Mouse (Mus musculus) stomach, postnatal 0 days (tissue): Measurements from ENCODE around the gene Sdf4. TPM values are rescaled to one million over a fixed set of nuclear protein-coding genes. Genes with fewer than 3 reads are reported as not detected.

Experiments
- ATAC-seq: fragments of 200-750 bp; cut with Nextera tagmentation; 2 replicates; pipeline ENCODE4 v1.8.0; 2017; ENCODE audit not compliant: low FRiP score, low TSS enrichment
- DNase-seq: peaks from one replicate; pipeline ENCODE4 v3.0.0-alpha.2; 2016; ENCODE audit warnings: low spot score
- H3K27ac ChIP-seq: fragments of 300-500 bp; sonication (generic); replicated peaks from 2 replicates; pipeline ENCODE4 v1.5.1; 2014; ENCODE audit warnings: mild to moderate bottlenecking, control low read depth
- H3K27me3 ChIP-seq: fragments of 300-500 bp; sonication (generic); 2 replicates; pipeline ENCODE4 v1.6.1; 2014; ENCODE audit warnings: low read length; ENCODE audit not compliant: control insufficient read depth, insufficient read depth
- H3K36me3 ChIP-seq: fragments of 300-500 bp; sonication (generic); 2 replicates; pipeline ENCODE4 v1.6.1; 2014; ENCODE audit warnings: low read length, mixed read lengths; ENCODE audit not compliant: control insufficient read depth, insufficient read depth
- H3K4me1 ChIP-seq: fragments of 300-500 bp; sonication (generic); replicated peaks from 2 replicates; pipeline ENCODE4 v1.6.1; 2014; ENCODE audit warnings: antibody characterized with exemption; ENCODE audit not compliant: control insufficient read depth, insufficient read depth
- H3K4me2 ChIP-seq: fragments of 300-500 bp; sonication (generic); replicated peaks from 2 replicates; pipeline ENCODE4 v1.6.1; 2014; ENCODE audit warnings: low read depth, mild to moderate bottlenecking, control low read depth, moderate library complexity
- H3K4me3 ChIP-seq: fragments of 300-500 bp; sonication (generic); 2 replicates; pipeline ENCODE4 v1.5.1; 2014; ENCODE audit warnings: low read depth, low read length, control low read depth
- H3K9ac ChIP-seq: fragments of 300-500 bp; sonication (generic); 2 replicates; pipeline ENCODE4 v1.6.1; 2014; ENCODE audit warnings: mild to moderate bottlenecking, low read length, control low read depth, mixed read lengths
- H3K9me3 ChIP-seq: fragments of 300-500 bp; sonication (generic); 2 replicates; pipeline ENCODE4 v1.6.1; 2016; ENCODE audit warnings: low read length; ENCODE audit not compliant: control insufficient read depth
- CTCF ChIP-seq: IDR thresholded peaks from 2 replicates; pipeline ENCODE4 v1.5.1; 2016; ENCODE audit warnings: antibody characterized with exemption, low read depth, mild to moderate bottlenecking, moderate library complexity
- EP300 ChIP-seq: optimal IDR thresholded peaks from 2 replicates; pipeline ENCODE3; 2016; ENCODE audit warnings: antibody characterized with exemption
- WGBS: fragments of 180-500 bp; shearing (Covaris S2); extraction: QIAGEN DNeasy Blood & Tissue Kit; methylation state at CpG from one replicate; pipeline ENCODE4 v1.1.7; 2014; 5-methylcytosine and 5-hydroxymethylcytosine counted together
- polyA plus RNA-seq: library from polyadenylated mRNA; unstranded; fragments of >200 nt; fragmentation: Nextera tagmentation; extraction: Ambion mirVana; gene quantifications from 2 replicates; pipeline ENCODE4 v1.2.1, GENCODE M21; 2015

Sdf4 gene
- polyA plus RNA-seq, 1 experiment from 2014 or later = 129 TPM

- Histone ChIP-seq H3K9me3 (no peaks in the 10 kb centered on the region), H3K27ac (no peak overlapping the region), H3K9ac (no peak overlapping the region), H3K4me1 (no peaks in the 10 kb centered on the region), H3K4me3 (no peak overlapping the region), H3K36me3 (peaks cover 23% of the 10 kb centered on the region), H3K4me2 (no peak overlapping the region), H3K27me3 (no peaks in the 10 kb centered on the region)
- WGBS = 78% methylated on average over 6 of the region's 6 CpGs
- no peak for DNase-seq
- no peak for ATAC-seq
- TF ChIP-seq CTCF = no peak
- TF ChIP-seq EP300 = no peak
Measured at GRCm38 (mm10) chr4:155955491-155955890, 37.2 kb upstream of the Sdf4 start.

- WGBS = 3% methylated on average over 5 of the region's 5 CpGs
- DNase-seq (peak; percentile 85), ATAC-seq (peak; percentile 56)
- Histone ChIP-seq H3K27me3 (no peaks in the 10 kb centered on the region), H3K36me3 (peaks cover 13% of the 10 kb centered on the region), H3K4me3 (no peak overlapping the region), H3K4me2 (no peak overlapping the region), H3K9me3 (no peaks in the 10 kb centered on the region), H3K27ac (no peak overlapping the region), H3K9ac (no peak overlapping the region), H3K4me1 (0 out of 2 replicates have a peak, but pooled peaks cover 4% of the 10 kb centered on the region)
- TF ChIP-seq CTCF (peak; percentile 93), EP300 (no peak)
Measured at GRCm38 (mm10) chr4:155959275-155959674, 33.4 kb upstream of the Sdf4 start.

- H3K9me3 ChIP-seq = no peaks in the 10 kb centered on the region
- peak within 1 kb of the TSS; percentile 78 for H3K27ac ChIP-seq
- ATAC-seq = peak; percentile 72
- H3K27me3 ChIP-seq = no peaks in the 10 kb centered on the region
- H3K9ac ChIP-seq = peak within 1 kb of the TSS; percentile 79
- peak within 1 kb of the TSS; percentile 96 for H3K4me2 ChIP-seq
- 1% methylated on average over 41 of the region's 42 CpGs for WGBS
- peaks cover 9% of the 10 kb centered on the region for H3K36me3 ChIP-seq
- H3K4me3 ChIP-seq = peak within 1 kb of the TSS; percentile 66
- TF ChIP-seq EP300 (no peak), CTCF (no peak)
- H3K4me1 ChIP-seq = 0 out of 2 replicates have a peak, but pooled peaks cover 4% of the 10 kb centered on the region
- DNase-seq = peak; percentile 78
Measured at GRCm38 (mm10) chr4:155962167-155962971, 30.3 kb upstream of the Sdf4 start, which contains the start of gene C1qtnf12. TSS of gene C1qtnf12 (plus strand) at chr4:155962318.

- DNase-seq = no peak
- Histone ChIP-seq H3K9ac (peak overlapping the region; percentile 79), H3K4me1 (0 out of 2 replicates have a peak, but pooled peaks cover 4% of the 10 kb centered on the region), H3K36me3 (peaks cover 6% of the 10 kb centered on the region), H3K27ac (no peak overlapping the region), H3K27me3 (no peaks in the 10 kb centered on the region), H3K4me3 (peak overlapping the region; percentile 66), H3K9me3 (no peaks in the 10 kb centered on the region), H3K4me2 (peak overlapping the region; percentile 96)
- ATAC-seq = no peak
- TF ChIP-seq CTCF (no peak), EP300 (no peak)
- WGBS = 58% methylated on average over 7 of the region's 7 CpGs
Measured at GRCm38 (mm10) chr4:155963106-155963505, 29.6 kb upstream of the Sdf4 start.

- no peaks in the 10 kb centered on the region for H3K27me3 ChIP-seq
Measured at GRCm38 (mm10) chr4:155964396-155964795, 28.3 kb upstream of the Sdf4 start.

GRCm38 (mm10) chr4:155969043-155969653, 23.5 kb upstream of the Sdf4 start:
- DNase-seq (peak; percentile 54), ATAC-seq (peak; percentile 79)
- Histone ChIP-seq H3K9ac (no peak overlapping the region), H3K27ac (no peak overlapping the region), H3K27me3 (no peaks in the 10 kb centered on the region), H3K9me3 (no peaks in the 10 kb centered on the region), H3K4me1 (no peaks in the 10 kb centered on the region), H3K4me3 (no peak overlapping the region), H3K4me2 (no peak overlapping the region), H3K36me3 (no peaks in the 10 kb centered on the region)
- 67% methylated on average over 13 of the region's 13 CpGs for WGBS
- TF ChIP-seq EP300 (no peak), CTCF (no peak)

More at GRCm38 (mm10) chr4:155964396-155964795, 28.3 kb upstream of the Sdf4 start:
- TF ChIP-seq CTCF (no peak), EP300 (no peak)
- no peak for DNase-seq
- Histone ChIP-seq H3K27ac (no peak overlapping the region), H3K36me3 (no peaks in the 10 kb centered on the region), H3K4me3 (no peak overlapping the region), H3K9ac (no peak overlapping the region), H3K9me3 (no peaks in the 10 kb centered on the region), H3K4me2 (no peak overlapping the region), H3K4me1 (0 out of 2 replicates have a peak, but pooled peaks cover 4% of the 10 kb centered on the region)
- ATAC-seq = no peak
- 89% methylated on average over 11 of the region's 11 CpGs for WGBS
